In the genomic region with DNA sequence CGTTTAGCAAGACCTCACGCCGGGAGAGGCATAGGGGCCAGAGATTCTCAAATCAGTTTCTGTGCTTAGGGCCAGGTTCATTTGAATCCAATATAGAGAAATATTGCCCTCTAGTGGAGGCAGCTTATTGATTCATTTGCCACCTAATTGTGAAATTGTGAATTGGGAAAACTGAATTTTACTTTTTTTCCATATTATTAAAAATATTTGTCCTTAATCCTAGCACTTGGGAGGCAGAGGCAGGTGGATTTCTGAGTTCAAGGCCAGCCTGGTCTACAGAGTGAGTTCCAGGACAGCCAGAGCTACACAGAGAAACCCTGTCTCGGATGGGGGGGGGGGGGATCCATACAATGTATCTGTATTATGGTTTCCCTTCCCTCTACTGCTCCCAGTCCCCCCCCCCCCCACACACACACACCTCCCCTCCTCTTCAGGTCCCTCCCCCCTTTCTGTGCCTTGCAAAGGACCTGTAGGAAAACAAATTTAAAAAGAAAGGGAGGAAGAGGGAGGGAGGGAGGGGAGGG, we compare ENCODE assay signal across 8 mouse cellular contexts.
DNase-seq lines count a peak whose midpoint lies in the region; ATAC-seq and TF ChIP-seq lines count a peak whose summit lies in the region.

No protein-coding gene starts in this region.

- H3K27ac ChIP-seq in ES-E14 (ENCODE audit: insufficient read depth, low read depth, low read length, poor library complexity, severe bottlenecking): no peak overlapping the region
- no peak overlapping the region for H3K27ac ChIP-seq in embryonic facial prominence, embryonic 14.5 days (replicated peaks; ENCODE audit: low read depth, low read length)
- H3K27ac ChIP-seq in kidney, postnatal 0 days: no peak overlapping the region

- no peak overlapping the region for H3K4me3 ChIP-seq in ES-E14 (ENCODE audit: insufficient read depth in 1 of 2, low read depth in 1 of 2, low read length in 2 of 2, poor library complexity in 1 of 2, severe bottlenecking in 1 of 2)
- H3K4me3 ChIP-seq in embryonic facial prominence, embryonic 14.5 days (ENCODE audit: low read depth, low read length): no peak overlapping the region
- no peak overlapping the region for H3K4me3 ChIP-seq in kidney, postnatal 0 days (replicated peaks; ENCODE audit: low read depth, low read length)

- intact Hi-C loops in heart, postnatal 25 days (cut with DNase I): loop anchor here (1.0 to 10.0 kb wide), 7 partner anchors 113 to 873 kb away; no protein-coding TSS in a partner anchor

- 12% methylated on average over 4 of the region's 4 CpGs for WGBS in embryonic facial prominence, embryonic 14.5 days
- WGBS in kidney, postnatal 0 days: 3% methylated on average over 3 of the region's 4 CpGs

- H3K36me3 ChIP-seq in ES-E14 (ENCODE audit: control insufficient read depth, insufficient read depth, low read length, poor library complexity, severe bottlenecking): no peaks in the 10 kb centered on the region
- H3K36me3 ChIP-seq in embryonic facial prominence, embryonic 14.5 days (ENCODE audit: control insufficient read depth, insufficient read depth, low read length): no peaks in the 10 kb centered on the region
- no peaks in the 10 kb centered on the region for H3K36me3 ChIP-seq in kidney, postnatal 0 days (ENCODE audit: insufficient read depth, low read length)

- in situ Hi-C loops in ES-E14 (cut with MboI; ENCODE audit: low sequenced_read_pairs in 2 of 2, unreplicated experiment in 2 of 2): no loop called here

- no peaks in the 10 kb centered on the region for H3K9me3 ChIP-seq in ES-E14 (ENCODE audit: control insufficient read depth, insufficient read depth, low read depth, low read length)
- H3K9me3 ChIP-seq in embryonic facial prominence, embryonic 14.5 days (ENCODE audit: control insufficient read depth, low read length): no peaks in the 10 kb centered on the region
- no peaks in the 10 kb centered on the region for H3K9me3 ChIP-seq in kidney, postnatal 0 days (replicated peaks; ENCODE audit: low read length)

- H3K9ac ChIP-seq in ES-E14 (ENCODE audit: insufficient read depth, low read depth, low read length, poor library complexity, severe bottlenecking): no peak overlapping the region
- H3K9ac ChIP-seq in embryonic facial prominence, embryonic 14.5 days (ENCODE audit: low read depth, low read length): no peak overlapping the region
- no peak overlapping the region for H3K9ac ChIP-seq in kidney, postnatal 0 days (ENCODE audit: low read depth, low read length)

- no peaks in the 10 kb centered on the region for H3K4me1 ChIP-seq in ES-E14 (ENCODE audit: control insufficient read depth in 2 of 2, insufficient read depth in 2 of 2, low read length in 2 of 2, poor library complexity in 1 of 2)
- H3K4me1 ChIP-seq in embryonic facial prominence, embryonic 14.5 days (ENCODE audit: control insufficient read depth, insufficient read depth, low read length): 0 out of 2 replicates have a peak, but pooled peaks cover 3% of the 10 kb centered on the region
- 0 out of 2 replicates have a peak, but pooled peaks cover 7% of the 10 kb centered on the region for H3K4me1 ChIP-seq in kidney, postnatal 0 days (replicated peaks; ENCODE audit: insufficient read depth, low read length)

- no peaks in the 10 kb centered on the region for H3K27me3 ChIP-seq in embryonic facial prominence, embryonic 14.5 days (replicated peaks; ENCODE audit: control insufficient read depth, insufficient read depth, low read length)
- no peaks in the 10 kb centered on the region for H3K27me3 ChIP-seq in kidney, postnatal 0 days (ENCODE audit: insufficient read depth, low read length)

- H3K4me2 ChIP-seq in embryonic facial prominence, embryonic 14.5 days (ENCODE audit: low read depth, low read length): peak overlapping the region; percentile 39
- no peak overlapping the region for H3K4me2 ChIP-seq in kidney, postnatal 0 days (ENCODE audit: low read length)

- no peak for ATAC-seq in embryonic facial prominence, embryonic 14.5 days (ENCODE audit: low read depth)
- ATAC-seq in kidney, postnatal 0 days (replicated peaks; ENCODE audit: low FRiP score, low read depth): 0 out of 2 replicates have a peak, but pooled peaks have one; percentile 38
- no peak for ATAC-seq in erythroid progenitor cell, adult 5-6 weeks (replicated peaks; ENCODE audit: low FRiP score, poor library complexity, severe bottlenecking)

- peak; percentile 82 for TF ChIP-seq CTCF in kidney, postnatal 0 days (IDR thresholded peaks at IDR 0.05; ENCODE audit: low read depth)

- peak; percentile 42 for DNase-seq in heart, adult 8-10 months (ENCODE audit: low spot score)
- DNase-seq in heart, postnatal 25 days (ENCODE audit: low spot score): no peak
- DNase-seq in ES-E14 (ENCODE audit: low read depth, low spot score): peak; percentile 40
- peak; percentile 88 for DNase-seq in embryonic facial prominence, embryonic 14.5 days (ENCODE audit: low spot score)
- DNase-seq in kidney, postnatal 0 days (ENCODE audit: low spot score): peak; percentile 90
- DNase-seq in retina, embryonic 14.5 days (ENCODE audit: low spot score): peak; percentile 92
- no peak for DNase-seq in layer of hippocampus, adult 9-11 months

TF ChIP-seq in ES-E14, 5 proteins besides CTCF, POLR2A, EP300 and RAD21:
- TF ChIP-seq ZNF384 (IDR thresholded peaks at IDR 0.05; ENCODE audit: low read depth, low read length) (no peak), ZC3H11A (IDR thresholded peaks at IDR 0.05; ENCODE audit: borderline replicate concordance, low read depth, low read length) (peak; percentile 51; the same call in 1 of the 2 replicates)

Comparison
In these comparisons a context has a peak if more than half of its experiments do, and no peak if none do; other contexts are left out.
1. DNase-seq: peak in heart, adult 8-10 months (single experiment), ES-E14 (single experiment), embryonic facial prominence, embryonic 14.5 days (single experiment), kidney, postnatal 0 days (single experiment) and retina, embryonic 14.5 days (single experiment); none in heart, postnatal 25 days (single experiment) and layer of hippocampus, adult 9-11 months (single experiment).